Mouse (Mus musculus) midbrain, embryonic 11.5 days (tissue): ENCODE measurements around the gene Rad51b. TPM values are rescaled to one million over a fixed set of nuclear protein-coding genes. Genes with fewer than 3 reads are reported as not detected.

Source experiments
- ATAC-seq: fragments of 200-750 bp; cut with Nextera tagmentation; 2 replicates; pipeline ENCODE4 v1.8.0; 2017; ENCODE audit warnings: moderate TSS enrichment, moderate library complexity; ENCODE audit not compliant: low FRiP score
- DNase-seq: peaks from one replicate; pipeline ENCODE4 v3.0.0; 2015; ENCODE audit warnings: low spot score; ENCODE audit errors: missing footprints
- H3K27ac ChIP-seq: fragments of 300-500 bp; sonication (generic); 2 replicates; pipeline ENCODE4 v1.5.1; 2014; ENCODE audit warnings: low read depth, low read length
- H3K27me3 ChIP-seq: fragments of 300-500 bp; sonication (generic); 2 replicates; pipeline ENCODE4 v1.6.1; 2014; ENCODE audit warnings: mild to moderate bottlenecking, low read length, moderate library complexity, mixed read lengths; ENCODE audit not compliant: control insufficient read depth, insufficient read depth
- H3K36me3 ChIP-seq: fragments of 300-500 bp; sonication (generic); 2 replicates; pipeline ENCODE4 v1.6.1; 2014; ENCODE audit warnings: mild to moderate bottlenecking, low read length, moderate library complexity, mixed read lengths; ENCODE audit not compliant: control insufficient read depth, insufficient read depth
- H3K4me1 ChIP-seq: fragments of 300-500 bp; sonication (generic); 2 replicates; pipeline ENCODE4 v1.6.1; 2014; ENCODE audit warnings: low read length; ENCODE audit not compliant: control insufficient read depth, insufficient read depth
- H3K4me2 ChIP-seq: fragments of 300-500 bp; sonication (generic); 2 replicates; pipeline ENCODE4 v1.6.1; 2014; ENCODE audit warnings: mild to moderate bottlenecking, moderate library complexity
- H3K4me3 ChIP-seq: fragments of 300-500 bp; sonication (generic); 2 replicates; pipeline ENCODE4 v1.5.1; 2014; ENCODE audit warnings: low read depth, low read length
- H3K9ac ChIP-seq: fragments of 300-500 bp; sonication (generic); 2 replicates; pipeline ENCODE4 v1.6.1; 2014; ENCODE audit warnings: low read length
- H3K9me3 ChIP-seq: fragments of 300-500 bp; sonication (generic); 2 replicates; pipeline ENCODE4 v1.6.1; 2016; ENCODE audit warnings: low read length; ENCODE audit not compliant: control insufficient read depth
- WGBS: fragments of 180-500 bp; shearing (Covaris S2); extraction: QIAGEN DNeasy Blood & Tissue Kit; methylation state at CpG from one replicate; pipeline ENCODE4 v1.1.7; 2014; 5-methylcytosine and 5-hydroxymethylcytosine counted together
- polyA plus RNA-seq: library from polyadenylated mRNA; unstranded; fragments of >200 nt; fragmentation: Nextera tagmentation; extraction: Ambion mirVana; gene quantifications from 2 replicates; pipeline ENCODE4 v1.2.1, GENCODE M21; 2014

The Rad51b gene
- polyA plus RNA-seq, 1 experiment from 2014 or later: 6.9 TPM

- 65% methylated on average over 13 of the region's 13 CpGs for WGBS
- no peak for ATAC-seq
- no peak overlapping the region for H3K27ac ChIP-seq
- H3K27me3 ChIP-seq: no peaks in the 10 kb centered on the region
- H3K9ac ChIP-seq: no peak overlapping the region
- no peaks in the 10 kb centered on the region for H3K36me3 ChIP-seq
- no peak for DNase-seq
- H3K4me1 ChIP-seq: peaks cover 21% of the 10 kb centered on the region
- H3K9me3 ChIP-seq: no peaks in the 10 kb centered on the region
- H3K4me2 ChIP-seq: no peak overlapping the region
- H3K4me3 ChIP-seq: no peak overlapping the region
Measured at GRCm38 (mm10) chr12:79848539-79848938, 551.5 kb downstream of the Rad51b start.

- ATAC-seq: no peak
- Histone ChIP-seq H3K4me2 (no peak overlapping the region), H3K4me1 (peaks cover 16% of the 10 kb centered on the region), H3K36me3 (no peaks in the 10 kb centered on the region), H3K9me3 (no peaks in the 10 kb centered on the region), H3K9ac (no peak overlapping the region), H3K4me3 (no peak overlapping the region), H3K27me3 (no peaks in the 10 kb centered on the region), H3K27ac (no peak overlapping the region)
- 86% methylated on average over 5 of the region's 5 CpGs for WGBS
- no peak for DNase-seq
Measured at GRCm38 (mm10) chr12:79850021-79850420, 552.9 kb downstream of the Rad51b start.

- H3K4me1 ChIP-seq: peaks cover 3% of the 10 kb centered on the region
- WGBS: 89% methylated on average over 8 of the region's 8 CpGs
- ATAC-seq (no peak), DNase-seq (no peak)
- no peak overlapping the region for H3K9ac ChIP-seq
- no peak overlapping the region for H3K4me2 ChIP-seq
- H3K27me3 ChIP-seq: no peaks in the 10 kb centered on the region
- no peak overlapping the region for H3K4me3 ChIP-seq
- H3K9me3 ChIP-seq: no peaks in the 10 kb centered on the region
- H3K36me3 ChIP-seq: no peaks in the 10 kb centered on the region
- no peak overlapping the region for H3K27ac ChIP-seq
Measured at GRCm38 (mm10) chr12:79851898-79852297, 554.8 kb downstream of the Rad51b start.

- Histone ChIP-seq H3K9ac (no peak overlapping the region), H3K27me3 (no peaks in the 10 kb centered on the region), H3K4me1 (peaks cover 2% of the 10 kb centered on the region; the same call in 1 of the 2 replicates), H3K36me3 (no peaks in the 10 kb centered on the region), H3K9me3 (no peaks in the 10 kb centered on the region), H3K4me3 (no peak overlapping the region), H3K4me2 (no peak overlapping the region), H3K27ac (no peak overlapping the region)
- ATAC-seq (no peak), DNase-seq (no peak)
- 97% methylated on average over 4 of the region's 4 CpGs for WGBS
Measured at GRCm38 (mm10) chr12:79852606-79853005, 555.5 kb downstream of the Rad51b start.

- no peak overlapping the region for H3K4me3 ChIP-seq
- ATAC-seq (no peak), DNase-seq (no peak)
- no peak overlapping the region for H3K27ac ChIP-seq
- H3K9ac ChIP-seq: no peak overlapping the region
- WGBS: 82% methylated on average over 5 of the region's 5 CpGs
- H3K4me2 ChIP-seq: no peak overlapping the region
- H3K36me3 ChIP-seq: no peaks in the 10 kb centered on the region
- no peaks in the 10 kb centered on the region for H3K9me3 ChIP-seq
- H3K27me3 ChIP-seq: no peaks in the 10 kb centered on the region
- H3K4me1 ChIP-seq: 0 out of 2 replicates have a peak, but pooled peaks cover 3% of the 10 kb centered on the region
Measured at GRCm38 (mm10) chr12:79853901-79854490, 556.9 kb downstream of the Rad51b start.

GRCm38 (mm10) chr12:79854507-79854906 is 557.4 kb downstream of the Rad51b start:
- Histone ChIP-seq H3K36me3 (no peaks in the 10 kb centered on the region), H3K27me3 (no peaks in the 10 kb centered on the region), H3K9ac (no peak overlapping the region), H3K9me3 (no peaks in the 10 kb centered on the region), H3K4me1 (peaks cover 5% of the 10 kb centered on the region; the same call in 1 of the 2 replicates), H3K27ac (no peak overlapping the region), H3K4me3 (no peak overlapping the region), H3K4me2 (no peak overlapping the region)
- no peak for ATAC-seq
- DNase-seq: no peak
- WGBS: 92% methylated on average over 2 of the region's 2 CpGs

- no peak overlapping the region for H3K4me3 ChIP-seq
- H3K27me3 ChIP-seq: no peaks in the 10 kb centered on the region
- H3K9ac ChIP-seq: no peak overlapping the region
- DNase-seq (no peak), ATAC-seq (no peak)
- H3K36me3 ChIP-seq: no peaks in the 10 kb centered on the region
- H3K4me2 ChIP-seq: no peak overlapping the region
- WGBS: 93% methylated on average over 11 of the region's 11 CpGs
- H3K4me1 ChIP-seq: peaks cover 14% of the 10 kb centered on the region
- H3K27ac ChIP-seq: no peak overlapping the region
- H3K9me3 ChIP-seq: no peaks in the 10 kb centered on the region
Measured at GRCm38 (mm10) chr12:79856116-79856909, 559.2 kb downstream of the Rad51b start.

GRCm38 (mm10) chr12:79857704-79858103 is 560.6 kb downstream of the Rad51b start:
- Histone ChIP-seq H3K4me2 (no peak overlapping the region), H3K4me3 (no peak overlapping the region), H3K27ac (no peak overlapping the region), H3K9ac (no peak overlapping the region), H3K27me3 (no peaks in the 10 kb centered on the region), H3K36me3 (no peaks in the 10 kb centered on the region), H3K4me1 (peaks cover 14% of the 10 kb centered on the region), H3K9me3 (no peaks in the 10 kb centered on the region)
- 81% methylated on average over 6 of the region's 6 CpGs for WGBS
- no peak for ATAC-seq
- no peak for DNase-seq

- Histone ChIP-seq H3K4me2 (no peak overlapping the region), H3K4me3 (no peak overlapping the region), H3K27me3 (no peaks in the 10 kb centered on the region), H3K9me3 (no peaks in the 10 kb centered on the region), H3K9ac (no peak overlapping the region), H3K36me3 (no peaks in the 10 kb centered on the region), H3K27ac (no peak overlapping the region), H3K4me1 (peaks cover 14% of the 10 kb centered on the region)
- DNase-seq (no peak), ATAC-seq (no peak)
- 69% methylated on average over 11 of the region's 11 CpGs for WGBS
Measured at GRCm38 (mm10) chr12:79858336-79858735, 561.3 kb downstream of the Rad51b start.
